Mouse (Mus musculus): ENCODE results near the gene Vmn1r103.
"Not testable (repeated sequence)": the region's sequence is repeated elsewhere in the genome, so short reads cannot be mapped to it uniquely, and the experiment has no call there.

DNA sequence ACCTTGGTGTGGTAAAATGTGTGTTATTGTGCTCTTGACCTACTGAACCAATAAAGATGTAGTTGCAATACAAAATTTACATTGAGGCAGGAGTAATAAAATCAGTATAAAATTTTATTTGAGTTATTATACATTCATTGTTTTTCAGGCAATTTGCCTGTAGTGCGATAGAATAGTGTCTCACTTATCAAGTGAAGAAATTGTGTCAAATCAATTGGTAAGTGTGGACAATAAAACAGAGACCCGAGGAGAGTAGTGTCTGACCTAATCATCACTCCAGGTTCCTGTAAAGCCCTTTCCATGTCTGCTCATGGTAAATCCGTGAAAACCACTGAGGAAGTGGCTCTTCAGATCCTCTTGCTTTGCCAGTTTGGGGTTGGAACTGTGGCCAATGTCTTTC is 23.2 kb upstream of the Vmn1r103 start, which contains the start of gene Vmn1r104:
- TF ChIP-seq CTCF (IDR thresholded peaks at IDR 0.05; ENCODE audit: borderline replicate concordance, insufficient read depth, low read length); POLR2A (IDR thresholded peaks at IDR 0.05; ENCODE audit: low read depth, low read length): not testable (repeated sequence)

All from embryonic fibroblast, embryonic 13.5 days (primary cell).